In the genomic region with DNA sequence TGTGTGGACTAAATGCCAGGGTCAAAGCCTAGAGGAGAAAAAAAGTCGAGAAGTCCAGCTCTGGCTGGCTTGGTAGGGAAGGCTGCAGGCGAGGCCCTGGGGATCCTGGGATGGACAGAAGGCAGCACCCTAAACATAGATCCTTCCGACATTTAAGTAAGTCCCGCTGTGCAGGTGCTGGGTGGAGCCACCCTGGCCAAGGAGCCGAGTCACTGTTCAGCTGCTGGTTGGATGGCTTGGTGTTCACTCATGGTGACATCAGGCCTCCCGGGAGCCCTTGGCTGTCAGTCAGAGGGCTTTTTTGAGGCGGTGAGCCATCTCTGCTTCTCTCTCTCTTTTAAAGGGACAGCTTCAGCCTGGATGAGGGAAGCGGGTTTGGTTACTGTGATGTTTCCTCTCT, we compare ENCODE assay signal across 8 mouse cellular contexts. TPM values are rescaled to one million over a fixed set of nuclear protein-coding genes. Genes with fewer than 3 reads are reported as not detected.
DNase-seq lines count a peak whose midpoint lies in the region; ATAC-seq and TF ChIP-seq lines count a peak whose summit lies in the region.

No protein-coding gene starts in this region.

- H3K9ac ChIP-seq in hindbrain, embryonic 13.5 days, result no peak overlapping the region
- no peak overlapping the region for H3K9ac ChIP-seq in hindbrain, embryonic 12.5 days
- H3K9ac ChIP-seq in hindbrain, postnatal 0 days (replicated peaks; ENCODE audit: low read length), result no peak overlapping the region
- no peak overlapping the region for H3K9ac ChIP-seq in lung, postnatal 0 days (replicated peaks; ENCODE audit: low read depth)

- peak; percentile 31 to 59 for DNase-seq in adrenal gland, postnatal 4 days (ENCODE audit: low spot score in 2 of 2)
- peak; percentile 75 for DNase-seq in gastrocnemius, postnatal 14 days
- DNase-seq in hindbrain, postnatal 0 days (ENCODE audit: low spot score), result peak; percentile 79
- DNase-seq in lung, postnatal 0 days (ENCODE audit: low spot score), result no peak
- no peak for DNase-seq in urinary bladder, postnatal 14 days (ENCODE audit: low spot score)

- H3K27ac ChIP-seq in hindbrain, embryonic 13.5 days, result no peak overlapping the region
- H3K27ac ChIP-seq in hindbrain, embryonic 12.5 days, result no peak overlapping the region
- H3K27ac ChIP-seq in hindbrain, postnatal 0 days, result peak overlapping the region; percentile 41; the same call in 1 of the 2 replicates
- H3K27ac ChIP-seq in lung, postnatal 0 days (ENCODE audit: low read length), result no peak overlapping the region

- no peaks in the 10 kb centered on the region for H3K27me3 ChIP-seq in hindbrain, embryonic 13.5 days
- H3K27me3 ChIP-seq in hindbrain, embryonic 12.5 days, result no peaks in the 10 kb centered on the region; the same call in 1 of the 2 replicates
- no peaks in the 10 kb centered on the region for H3K27me3 ChIP-seq in hindbrain, postnatal 0 days (ENCODE audit: insufficient read depth, low read length)
- H3K27me3 ChIP-seq in lung, postnatal 0 days (replicated peaks; ENCODE audit: insufficient read depth, low read length), result 0 out of 2 replicates have a peak, but pooled peaks cover 3% of the 10 kb centered on the region

- no peaks in the 10 kb centered on the region for H3K36me3 ChIP-seq in hindbrain, embryonic 13.5 days
- no peaks in the 10 kb centered on the region for H3K36me3 ChIP-seq in hindbrain, embryonic 12.5 days
- no peaks in the 10 kb centered on the region for H3K36me3 ChIP-seq in hindbrain, postnatal 0 days (ENCODE audit: insufficient read depth, low read length)
- H3K36me3 ChIP-seq in lung, postnatal 0 days (ENCODE audit: insufficient read depth, low read length), result no peaks in the 10 kb centered on the region

- peaks cover 4% of the 10 kb centered on the region; the same call in 1 of the 2 replicates for H3K4me1 ChIP-seq in hindbrain, embryonic 13.5 days (replicated peaks)
- no peaks in the 10 kb centered on the region for H3K4me1 ChIP-seq in hindbrain, embryonic 12.5 days
- no peaks in the 10 kb centered on the region for H3K4me1 ChIP-seq in hindbrain, postnatal 0 days (ENCODE audit: insufficient read depth, low read length)
- no peaks in the 10 kb centered on the region for H3K4me1 ChIP-seq in lung, postnatal 0 days (ENCODE audit: insufficient read depth, low read depth, low read length)

- TF ChIP-seq CTCF in hindbrain, postnatal 0 days (IDR thresholded peaks at IDR 0.05; ENCODE audit: low read depth), result no peak
- TF ChIP-seq CTCF in lung, postnatal 0 days (IDR thresholded peaks at IDR 0.05), result no peak

- H3K4me2 ChIP-seq in hindbrain, embryonic 13.5 days, result peak overlapping the region; percentile 27; the same call in 1 of the 2 replicates
- no peak overlapping the region; the same call in 1 of the 2 replicates for H3K4me2 ChIP-seq in hindbrain, embryonic 12.5 days (replicated peaks)
- peak overlapping the region; percentile 33; the same call in 1 of the 2 replicates for H3K4me2 ChIP-seq in hindbrain, postnatal 0 days (ENCODE audit: low read depth, low read length)
- no peak overlapping the region for H3K4me2 ChIP-seq in lung, postnatal 0 days (replicated peaks; ENCODE audit: low read depth, low read length)

- H3K4me3 ChIP-seq in hindbrain, embryonic 13.5 days, result no peak overlapping the region
- no peak overlapping the region for H3K4me3 ChIP-seq in hindbrain, embryonic 12.5 days
- no peak overlapping the region for H3K4me3 ChIP-seq in hindbrain, postnatal 0 days (ENCODE audit: low read length)
- H3K4me3 ChIP-seq in lung, postnatal 0 days (ENCODE audit: low read depth, low read length), result no peak overlapping the region

- 37% methylated on average over 8 of the region's 8 CpGs for WGBS in hindbrain, embryonic 13.5 days
- 34% methylated on average over 8 of the region's 8 CpGs for WGBS in hindbrain, embryonic 12.5 days
- WGBS in hindbrain, postnatal 0 days, result 28% methylated on average over 8 of the region's 8 CpGs
- 30% methylated on average over 8 of the region's 8 CpGs for WGBS in lung, postnatal 0 days

- ATAC-seq in hindbrain, embryonic 13.5 days (ENCODE audit: low FRiP score), result no peak
- ATAC-seq in hindbrain, embryonic 12.5 days (ENCODE audit: low FRiP score), result no peak
- peak; percentile 71; the same call in 1 of the 2 replicates for ATAC-seq in hindbrain, postnatal 0 days
- no peak for ATAC-seq in activated CD4-positive, CD25-positive, alpha-beta regulatory T cell, adult 4 months
- ATAC-seq in lung, postnatal 0 days, result no peak

- intact Hi-C loops in gastrocnemius, postnatal 14 days (cut with DNase I; ENCODE audit: low total_unique reads), result no loop called here

- TF ChIP-seq EP300 in lung, postnatal 0 days (IDR thresholded peaks at IDR 0.05), result no peak

- no peaks in the 10 kb centered on the region for H3K9me3 ChIP-seq in hindbrain, embryonic 13.5 days
- H3K9me3 ChIP-seq in hindbrain, embryonic 12.5 days (replicated peaks), result no peaks in the 10 kb centered on the region
- no peaks in the 10 kb centered on the region for H3K9me3 ChIP-seq in hindbrain, postnatal 0 days (ENCODE audit: low read length)
- H3K9me3 ChIP-seq in lung, postnatal 0 days (ENCODE audit: low read length), result no peaks in the 10 kb centered on the region

RNA-seq across cellular contexts. Expression of gene Rims4, which starts 21.0 kb away (rescaled TPM):
- 9.7 TPM in 2 replicates for polyA plus RNA-seq in hindbrain, embryonic 13.5 days (2015; fragmentation: Nextera tagmentation; extraction: Ambion mirVana)
- 5.6 TPM in 2 replicates for polyA plus RNA-seq in hindbrain, embryonic 12.5 days (2016; fragmentation: Nextera tagmentation; extraction: Ambion mirVana)
- 100 to 1,000 TPM; 101 to 103 TPM for total RNA-seq in adrenal gland, postnatal 4 days (2021)
- total RNA-seq in gastrocnemius, postnatal 14 days (2021), result under 1 TPM; 0.60 to 0.62 TPM
- total RNA-seq in hindbrain, postnatal 0 days (2014; rRNA removed), result 76.7 and 81.0 TPM in 2 replicates
- polyA plus RNA-seq in hindbrain, postnatal 0 days (2015; fragmentation: Nextera tagmentation; extraction: Ambion mirVana), result 16.7 and 19.6 TPM in 2 replicates
- not detected for polyA plus RNA-seq in activated CD4-positive, CD25-positive, alpha-beta regulatory T cell, adult 4 months (2017; shearing (Covaris generic))
- 0.06 and 0.13 TPM in 2 replicates for polyA plus RNA-seq in lung, postnatal 0 days (2015; fragmentation: Nextera tagmentation; extraction: Ambion mirVana)

RNA-seq across cellular contexts. Expression of gene Ywhab, which starts 55.2 kb away (rescaled TPM):
- polyA plus RNA-seq in hindbrain, embryonic 13.5 days (2015; fragmentation: Nextera tagmentation; extraction: Ambion mirVana), result 434 and 443 TPM in 2 replicates
- 355 and 373 TPM in 2 replicates for polyA plus RNA-seq in hindbrain, embryonic 12.5 days (2016; fragmentation: Nextera tagmentation; extraction: Ambion mirVana)
- total RNA-seq in adrenal gland, postnatal 4 days (2021), result 100 to 1,000 TPM; 260 to 263 TPM
- 10 to 100 TPM; 52.4 to 59.3 TPM for total RNA-seq in gastrocnemius, postnatal 14 days (2021)
- total RNA-seq in hindbrain, postnatal 0 days (2014; rRNA removed), result 131 and 134 TPM in 2 replicates
- 583 and 590 TPM in 2 replicates for polyA plus RNA-seq in hindbrain, postnatal 0 days (2015; fragmentation: Nextera tagmentation; extraction: Ambion mirVana)
- 10 to 100 TPM; 80.9 to 82.3 TPM for polyA plus RNA-seq in activated CD4-positive, CD25-positive, alpha-beta regulatory T cell, adult 4 months (2017; shearing (Covaris generic))
- 263 and 295 TPM in 2 replicates for polyA plus RNA-seq in lung, postnatal 0 days (2015; fragmentation: Nextera tagmentation; extraction: Ambion mirVana)

Comparison
In these comparisons a context has a peak if more than half of its experiments do, and no peak if none do; other contexts are left out.
1. H3K4me2 ChIP-seq: peak in hindbrain, embryonic 13.5 days (single experiment) and hindbrain, postnatal 0 days (single experiment); none in hindbrain, embryonic 12.5 days (single experiment) and lung, postnatal 0 days (single experiment).
2. DNase-seq: peak in adrenal gland, postnatal 4 days (2 of 2), gastrocnemius, postnatal 14 days (single experiment) and hindbrain, postnatal 0 days (single experiment); none in lung, postnatal 0 days (single experiment) and urinary bladder, postnatal 14 days (single experiment).